Mouse (Mus musculus) stomach, embryonic 16.5 days (tissue): ENCODE results near the gene Grip1. TPM values are rescaled to one million over a fixed set of nuclear protein-coding genes. Genes with fewer than 3 reads are reported as not detected.

ENCODE experiments used
- ATAC-seq: fragments of 200-750 bp; cut with Nextera tagmentation; 2 replicates; pipeline ENCODE4 v1.8.0; 2017; ENCODE audit warnings: moderate number of reproducible peaks, moderate TSS enrichment; ENCODE audit not compliant: insufficient read depth, low FRiP score
- H3K27ac ChIP-seq: fragments of 300-500 bp; sonication (generic); 2 replicates; pipeline ENCODE4 v1.5.1; 2014; ENCODE audit warnings: low read length
- H3K27me3 ChIP-seq: fragments of 300-500 bp; sonication (generic); 2 replicates; pipeline ENCODE4 v1.6.1; 2014; ENCODE audit warnings: low read length, control low read depth, mixed read lengths; ENCODE audit not compliant: control insufficient read depth, insufficient read depth
- H3K36me3 ChIP-seq: fragments of 300-500 bp; sonication (generic); 2 replicates; pipeline ENCODE4 v1.6.1; 2014; ENCODE audit warnings: low read length; ENCODE audit not compliant: control insufficient read depth, insufficient read depth
- H3K4me1 ChIP-seq: fragments of 300-500 bp; sonication (generic); 2 replicates; pipeline ENCODE4 v1.6.1; 2014; ENCODE audit warnings: low read length, control low read depth, mixed read lengths; ENCODE audit not compliant: control insufficient read depth, insufficient read depth
- H3K4me2 ChIP-seq: fragments of 300-500 bp; sonication (generic); 2 replicates; pipeline ENCODE4 v1.6.1; 2014; ENCODE audit warnings: low read depth, low read length, mixed read lengths
- H3K4me3 ChIP-seq: fragments of 300-500 bp; sonication (generic); replicated peaks from 2 replicates; pipeline ENCODE4 v1.5.1; 2014; ENCODE audit warnings: mild to moderate bottlenecking, low read length
- H3K9ac ChIP-seq: fragments of 300-500 bp; sonication (generic); 2 replicates; pipeline ENCODE4 v1.6.1; 2014; ENCODE audit warnings: low read length
- H3K9me3 ChIP-seq: fragments of 300-500 bp; sonication (generic); replicated peaks from 2 replicates; pipeline ENCODE4 v1.6.1; 2016; ENCODE audit warnings: low read length, control low read depth; ENCODE audit not compliant: control insufficient read depth
- WGBS: fragments of 180-500 bp; shearing (Covaris S2); extraction: QIAGEN DNeasy Blood & Tissue Kit; methylation state at CpG from one replicate; pipeline ENCODE4 v1.1.7; 2014; 5-methylcytosine and 5-hydroxymethylcytosine counted together
- polyA plus RNA-seq: library from polyadenylated mRNA; unstranded; fragments of >200 nt; fragmentation: Nextera tagmentation; extraction: Ambion mirVana; gene quantifications from 2 replicates; pipeline ENCODE4 v1.2.1, GENCODE M21; 2015

Grip1 gene
- polyA plus RNA-seq, 1 experiment from 2014 or later = 1.8 TPM

GRCm38 (mm10) chr10:119525730-119526129 is 72.1 kb downstream of the Grip1 start:
- Histone ChIP-seq H3K9ac (no peak overlapping the region), H3K9me3 (no peaks in the 10 kb centered on the region), H3K36me3 (no peaks in the 10 kb centered on the region), H3K4me2 (no peak overlapping the region), H3K4me1 (no peaks in the 10 kb centered on the region), H3K27me3 (no peaks in the 10 kb centered on the region), H3K27ac (no peak overlapping the region), H3K4me3 (no peak overlapping the region)
- 0 out of 2 replicates have a peak, but pooled peaks have one; percentile 29 for ATAC-seq
- 49% methylated on average over 3 of the region's 3 CpGs for WGBS

GRCm38 (mm10) chr10:119534852-119535251 is 81.2 kb downstream of the Grip1 start:
- ATAC-seq = no peak
- no peaks in the 10 kb centered on the region for H3K4me1 ChIP-seq
- no peak overlapping the region for H3K4me2 ChIP-seq
- no peaks in the 10 kb centered on the region for H3K36me3 ChIP-seq
- no peaks in the 10 kb centered on the region for H3K27me3 ChIP-seq
- H3K27ac ChIP-seq = no peak overlapping the region
- no peak overlapping the region for H3K9ac ChIP-seq
- 67% methylated on average over 4 of the region's 4 CpGs for WGBS
- H3K9me3 ChIP-seq = no peaks in the 10 kb centered on the region
- no peak overlapping the region for H3K4me3 ChIP-seq

GRCm38 (mm10) chr10:119541655-119542054 is 88.0 kb downstream of the Grip1 start:
- 52% methylated on average over 4 of the region's 4 CpGs for WGBS
- no peaks in the 10 kb centered on the region for H3K36me3 ChIP-seq
- no peak overlapping the region for H3K4me3 ChIP-seq
- no peaks in the 10 kb centered on the region for H3K4me1 ChIP-seq
- ATAC-seq = no peak
- H3K4me2 ChIP-seq = no peak overlapping the region
- no peak overlapping the region for H3K27ac ChIP-seq
- H3K9me3 ChIP-seq = no peaks in the 10 kb centered on the region
- no peak overlapping the region for H3K9ac ChIP-seq
- no peaks in the 10 kb centered on the region for H3K27me3 ChIP-seq

- ATAC-seq = no peak
- H3K36me3 ChIP-seq = no peaks in the 10 kb centered on the region
- 43% methylated on average over 7 of the region's 7 CpGs for WGBS
Measured at GRCm38 (mm10) chr10:119543771-119544170, 90.1 kb downstream of the Grip1 start.

GRCm38 (mm10) chr10:119544743-119545142 is 91.1 kb downstream of the Grip1 start:
- H3K9me3 ChIP-seq = no peaks in the 10 kb centered on the region
- H3K27ac ChIP-seq = no peak overlapping the region
- H3K36me3 ChIP-seq = no peaks in the 10 kb centered on the region
- H3K9ac ChIP-seq = no peak overlapping the region
- no peaks in the 10 kb centered on the region for H3K4me1 ChIP-seq
- WGBS = 61% methylated on average over 9 of the region's 9 CpGs
- no peak overlapping the region for H3K4me3 ChIP-seq
- H3K4me2 ChIP-seq = no peak overlapping the region
- ATAC-seq = no peak
- H3K27me3 ChIP-seq = no peaks in the 10 kb centered on the region

More at GRCm38 (mm10) chr10:119543771-119544170, 90.1 kb downstream of the Grip1 start:
- Histone ChIP-seq H3K4me2 (no peak overlapping the region), H3K27ac (no peak overlapping the region), H3K9me3 (no peaks in the 10 kb centered on the region), H3K9ac (no peak overlapping the region), H3K4me1 (no peaks in the 10 kb centered on the region), H3K4me3 (no peak overlapping the region), H3K27me3 (no peaks in the 10 kb centered on the region)

GRCm38 (mm10) chr10:119547875-119548274 is 94.2 kb downstream of the Grip1 start:
- Histone ChIP-seq H3K27ac (no peak overlapping the region), H3K4me2 (no peak overlapping the region), H3K9ac (no peak overlapping the region), H3K4me1 (no peaks in the 10 kb centered on the region), H3K27me3 (no peaks in the 10 kb centered on the region), H3K4me3 (no peak overlapping the region), H3K9me3 (no peaks in the 10 kb centered on the region), H3K36me3 (no peaks in the 10 kb centered on the region)
- ATAC-seq = no peak
- WGBS = 65% methylated on average over 5 of the region's 5 CpGs

GRCm38 (mm10) chr10:119548774-119549173 is 95.1 kb downstream of the Grip1 start:
- no peaks in the 10 kb centered on the region for H3K36me3 ChIP-seq
- H3K4me2 ChIP-seq = no peak overlapping the region
- H3K9ac ChIP-seq = no peak overlapping the region
- no peaks in the 10 kb centered on the region for H3K9me3 ChIP-seq
- no peak for ATAC-seq
- 54% methylated on average over 10 of the region's 10 CpGs for WGBS
- no peak overlapping the region for H3K27ac ChIP-seq
- no peaks in the 10 kb centered on the region for H3K4me1 ChIP-seq
- H3K4me3 ChIP-seq = no peak overlapping the region
- H3K27me3 ChIP-seq = no peaks in the 10 kb centered on the region

GRCm38 (mm10) chr10:119550630-119551029 is 97.0 kb downstream of the Grip1 start:
- 68% methylated on average over 6 of the region's 6 CpGs for WGBS
- H3K4me1 ChIP-seq = no peaks in the 10 kb centered on the region

GRCm38 (mm10) chr10:119556346-119556745 is 102.7 kb downstream of the Grip1 start:
- Histone ChIP-seq H3K4me2 (no peak overlapping the region), H3K4me1 (no peaks in the 10 kb centered on the region), H3K27me3 (no peaks in the 10 kb centered on the region), H3K9ac (no peak overlapping the region), H3K9me3 (no peaks in the 10 kb centered on the region), H3K27ac (no peak overlapping the region), H3K36me3 (no peaks in the 10 kb centered on the region), H3K4me3 (no peak overlapping the region)
- no peak for ATAC-seq
- 69% methylated on average over 7 of the region's 7 CpGs for WGBS

More at GRCm38 (mm10) chr10:119550630-119551029, 97.0 kb downstream of the Grip1 start:
- ATAC-seq = no peak
- no peak overlapping the region for H3K9ac ChIP-seq
- H3K9me3 ChIP-seq = no peaks in the 10 kb centered on the region
- no peaks in the 10 kb centered on the region for H3K36me3 ChIP-seq
- H3K4me2 ChIP-seq = no peak overlapping the region
- no peak overlapping the region for H3K27ac ChIP-seq
- H3K4me3 ChIP-seq = no peak overlapping the region
- H3K27me3 ChIP-seq = no peaks in the 10 kb centered on the region

- H3K36me3 ChIP-seq = no peaks in the 10 kb centered on the region
- no peak overlapping the region for H3K27ac ChIP-seq
- no peaks in the 10 kb centered on the region for H3K27me3 ChIP-seq
- H3K9me3 ChIP-seq = no peaks in the 10 kb centered on the region
- no peak overlapping the region for H3K9ac ChIP-seq
- WGBS = 87% methylated on average over 7 of the region's 7 CpGs
- no peak overlapping the region for H3K4me3 ChIP-seq
- no peak overlapping the region for H3K4me2 ChIP-seq
- no peak for ATAC-seq
- H3K4me1 ChIP-seq = no peaks in the 10 kb centered on the region
Measured at GRCm38 (mm10) chr10:119558432-119558831, 104.8 kb downstream of the Grip1 start.
